Mouse (Mus musculus) MEL (cell line): ENCODE results near the gene Irgm2. TPM values are rescaled to one million over a fixed set of nuclear protein-coding genes. Genes with fewer than 3 reads are reported as not detected.

Experiments used
- DNase-seq: peaks from one replicate; pipeline ENCODE4 v3.0.0; 2011; ENCODE audit warnings: low read depth, low spot score
- H3K27ac ChIP-seq: 2 replicates; pipeline ENCODE4 v1.5.1; 2012; ENCODE audit warnings: low read depth, mild to moderate bottlenecking, control low read depth, low read length, moderate library complexity; ENCODE audit not compliant: control insufficient read depth
- H3K27me3 ChIP-seq, 2 experiments: fragments of 150-350 bp in 1 of 2; sonication (generic) in 1 of 2; 2 replicates each; pipeline ENCODE4 v1.6.1; 2012; ENCODE audit warnings: low read length in 2 of 2, mild to moderate bottlenecking in 2 of 2, improper control_type of control experiment in 1 of 2, moderate library complexity in 1 of 2; ENCODE audit not compliant: insufficient read depth in 2 of 2, control insufficient read depth in 1 of 2
- H3K36me3 ChIP-seq, 2 experiments: 2 replicates each; pipeline ENCODE4 v1.6.1; 2012 to 2014; ENCODE audit warnings: low read length in 2 of 2, improper control_type of control experiment in 1 of 2, inconsistent platforms in 1 of 2, mild to moderate bottlenecking in 1 of 2; ENCODE audit not compliant: insufficient read depth in 2 of 2, control insufficient read depth in 1 of 2
- H3K4me1 ChIP-seq, 2 experiments: fragments of 150-350 bp in 1 of 2; sonication (generic) in 1 of 2; 2 replicates each; pipeline ENCODE4 v1.6.1; 2012; ENCODE audit warnings: low read length in 2 of 2, improper control_type of control experiment in 1 of 2, mild to moderate bottlenecking in 1 of 2; ENCODE audit not compliant: insufficient read depth in 2 of 2, control insufficient read depth in 1 of 2
- H3K4me3 ChIP-seq, 2 experiments: fragments of 150-350 bp in 1 of 2; sonication (generic) in 1 of 2; 2 replicates each; pipeline ENCODE4 v1.5.1; 2012; ENCODE audit warnings: low read depth in 2 of 2, low read length in 2 of 2, mild to moderate bottlenecking in 2 of 2, moderate library complexity in 2 of 2, control low read depth in 1 of 2, improper control_type of control experiment in 1 of 2; ENCODE audit not compliant: control insufficient read depth in 1 of 2, insufficient read depth in 1 of 2
- H3K79me2 ChIP-seq: 2 replicates; pipeline ENCODE4 v1.6.1; 2012; ENCODE audit warnings: mild to moderate bottlenecking, low read length, moderate library complexity; ENCODE audit not compliant: control insufficient read depth, poor library complexity, insufficient read depth
- H3K9ac ChIP-seq: 2 replicates; pipeline ENCODE4 v1.6.1; 2012; ENCODE audit warnings: low read depth, mild to moderate bottlenecking, control low read depth, low read length, moderate library complexity; ENCODE audit not compliant: control insufficient read depth, poor library complexity, severe bottlenecking
- H3K9me3 ChIP-seq: fragments of 150-350 bp; sonication (generic); replicated peaks from 2 replicates; pipeline ENCODE4 v1.6.1; 2012; ENCODE audit warnings: mild to moderate bottlenecking, low read length, improper control_type of control experiment, moderate library complexity; ENCODE audit not compliant: insufficient read depth
- CHD2 ChIP-seq: IDR thresholded peaks from 2 replicates; pipeline ENCODE4 v1.6.1; 2011; ENCODE audit warnings: low read length, improper control_type of control experiment
- ELF1 ChIP-seq: IDR thresholded peaks from 2 replicates; pipeline ENCODE4 v1.6.1; 2014; ENCODE audit warnings: low read depth, mild to moderate bottlenecking, inconsistent platforms, low read length, improper control_type of control experiment, moderate library complexity
- JUND ChIP-seq: IDR thresholded peaks from 2 replicates; pipeline ENCODE4 v1.6.1; 2011; ENCODE audit warnings: low read depth, mild to moderate bottlenecking, improper control_type of control experiment, low read length
- KAT2A ChIP-seq: conservative IDR thresholded peaks from 2 replicates; pipeline ENCODE4 v1.6.1; 2012; ENCODE audit warnings: low read depth, low read length, improper control_type of control experiment, inconsistent platforms
- MAZ ChIP-seq: IDR thresholded peaks from 2 replicates; pipeline ENCODE4 v1.6.1; 2012; ENCODE audit warnings: low read depth, mild to moderate bottlenecking, inconsistent platforms, low read length, improper control_type of control experiment
- MEF2A ChIP-seq: IDR thresholded peaks from 2 replicates; pipeline ENCODE4 v1.6.1; 2014; ENCODE audit warnings: low read depth, mild to moderate bottlenecking, inconsistent platforms, low read length, improper control_type of control experiment; ENCODE audit not compliant: poor library complexity, insufficient replicate concordance, severe bottlenecking; ENCODE audit errors: extremely low read depth
- MXI1 ChIP-seq: IDR thresholded peaks from 2 replicates; pipeline ENCODE4 v1.6.1; 2011; ENCODE audit warnings: mild to moderate bottlenecking, low read depth, low read length, improper control_type of control experiment
- MYB ChIP-seq: IDR thresholded peaks from 2 replicates; pipeline ENCODE4 v1.6.1; 2011; ENCODE audit warnings: mild to moderate bottlenecking, low read depth, low read length, improper control_type of control experiment
- MYC ChIP-seq: IDR thresholded peaks from 2 replicates; pipeline ENCODE4 v1.6.1; 2011; ENCODE audit warnings: low read depth, mild to moderate bottlenecking, low read length, improper control_type of control experiment, moderate library complexity
- POLR2A ChIP-seq, 2 experiments: IDR thresholded peaks; 2 replicates each; pipeline ENCODE4 v1.6.1; 2011 to 2012; ENCODE audit warnings: low read length in 2 of 2, mild to moderate bottlenecking in 2 of 2, control low read depth in 1 of 2, improper control_type of control experiment in 1 of 2, low read depth in 1 of 2, moderate library complexity in 1 of 2; ENCODE audit not compliant: control insufficient read depth in 1 of 2, insufficient read depth in 1 of 2, poor library complexity in 1 of 2
- POLR2AphosphoS2 ChIP-seq: IDR thresholded peaks from 2 replicates; pipeline ENCODE4 v1.6.1; 2011; ENCODE audit warnings: low read length, improper control_type of control experiment
- POLR2AphosphoS5 ChIP-seq: IDR thresholded peaks from 2 replicates; pipeline ENCODE4 v1.6.1; 2012; ENCODE audit warnings: low read depth, borderline replicate concordance, mild to moderate bottlenecking, inconsistent platforms, low read length, moderate library complexity, mixed read lengths
- RAD21 ChIP-seq: IDR thresholded peaks from 2 replicates; pipeline ENCODE4 v1.6.1; 2011; ENCODE audit warnings: mild to moderate bottlenecking, low read depth, low read length, improper control_type of control experiment
- RCOR1 ChIP-seq: IDR thresholded peaks from 2 replicates; pipeline ENCODE4 v1.6.1; 2012; ENCODE audit warnings: low read depth, mild to moderate bottlenecking, inconsistent platforms, low read length, improper control_type of control experiment
- SMC3 ChIP-seq: IDR thresholded peaks from 2 replicates; pipeline ENCODE4 v1.6.1; 2011; ENCODE audit warnings: low read depth, low read length, improper control_type of control experiment
- UBTF ChIP-seq: IDR thresholded peaks from 2 replicates; pipeline ENCODE4 v1.6.1; 2012; ENCODE audit warnings: low read depth, mild to moderate bottlenecking, inconsistent platforms, low read length, improper control_type of control experiment, moderate library complexity, borderline replicate concordance; ENCODE audit not compliant: insufficient read depth
- ZC3H11A ChIP-seq: IDR thresholded peaks from 2 replicates; pipeline ENCODE4 v1.6.1; 2012; ENCODE audit warnings: low read depth, mild to moderate bottlenecking, inconsistent platforms, low read length, improper control_type of control experiment
- ZKSCAN1 ChIP-seq: IDR thresholded peaks from 2 replicates; pipeline ENCODE4 v1.6.1; 2012; ENCODE audit warnings: low read depth, mild to moderate bottlenecking, inconsistent platforms, low read length, improper control_type of control experiment, moderate library complexity
- ZNF384 ChIP-seq: IDR thresholded peaks from 2 replicates; pipeline ENCODE4 v1.6.1; 2012; ENCODE audit warnings: low read depth, mild to moderate bottlenecking, inconsistent platforms, low read length, improper control_type of control experiment
- polyA plus RNA-seq, 2 experiments: library from polyadenylated mRNA; stranded (reverse) in 1 of 2; unstranded in 1 of 2; fragments of >175 nt in 1 of 2; fragments of >200 nt in 1 of 2; gene quantifications; 2 replicates each; pipeline versions ENCODE4 v1.2.1 to v1.2.4; 2012; ENCODE audit warnings: low replicate concordance in 2 of 2, low read depth in 1 of 2; ENCODE audit not compliant: insufficient read length in 2 of 2, insufficient read depth in 1 of 2, missing spikeins in 1 of 2
- total RNA-seq: library from RNA; depleted of rRNA; stranded (reverse); fragments of 300-350 nt; gene quantifications from 2 replicates; pipeline ENCODE4 v1.2.3, GENCODE M21; 2012; rRNA removed

Irgm2 gene
- total and polyA plus RNA-seq, 3 experiments = 1.1 TPM; not detected in 1

- Histone ChIP-seq H3K79me2 (no peaks in the 10 kb centered on the region), H3K36me3 (no peaks in the 10 kb centered on the region), H3K9ac (no peak overlapping the region), H3K27ac (no peak overlapping the region), H3K4me3 (no peak overlapping the region), H3K4me1 (no peaks in the 10 kb centered on the region; a peak in 1 of 4 replicates), H3K27me3 (peaks cover 5 to 6% of the 10 kb centered on the region in 2 experiments; a peak in 3 of 4 replicates), H3K9me3 (no peaks in the 10 kb centered on the region)
- DNase-seq = no peak
- TF ChIP-seq MXI1 = no peak
- no peak for TF ChIP-seq CHD2
- no peak for TF ChIP-seq UBTF
- TF ChIP-seq POLR2A (IDR thresholded peaks at IDR 0.05; ENCODE audit: control insufficient read depth in 1 of 2, insufficient read depth in 1 of 2, low read depth in 1 of 2, low read length in 2 of 2, poor library complexity in 1 of 2) = no peak
- TF ChIP-seq ZC3H11A = no peak
- TF ChIP-seq ZNF384 = no peak
- TF ChIP-seq POLR2AphosphoS5 = no peak
- no peak for TF ChIP-seq RCOR1
- no peak for TF ChIP-seq JUND
- TF ChIP-seq ELF1 = no peak
- no peak for TF ChIP-seq RAD21
- TF ChIP-seq ZKSCAN1 = no peak
- no peak for TF ChIP-seq MYB
- no peak for TF ChIP-seq KAT2A
- no peak for TF ChIP-seq POLR2AphosphoS2
- TF ChIP-seq MEF2A = no peak
- TF ChIP-seq SMC3 = no peak
- TF ChIP-seq MAZ = no peak
- TF ChIP-seq MYC = no peak
Observed at GRCm38 (mm10) chr11:58268285-58268684, 68.9 kb downstream of the Irgm2 start.

Other genes starting within 250 kb of the Irgm2 start
- gene Larp1, start 190.6 kb upstream of the Irgm2 start, total RNA-seq = 73.9 and 88.3 TPM in 2 replicates
- gene Larp1, start 190.6 kb upstream of the Irgm2 start, polyA plus RNA-seq = 1,000 to 10,000 TPM in 1 of 2 experiments, 100 to 1,000 TPM in 1; 201 to 2,325 TPM
- 0.12 and 0.23 TPM in 2 replicates for gene Gm12248, start 106.5 kb upstream of the Irgm2 start, total RNA-seq
- under 1 TPM in 1 of 2 experiments, not detected in 1; 0.65 TPM for gene Gm12248, start 106.5 kb upstream of the Irgm2 start, polyA plus RNA-seq
- gene Cnot8, start 95.5 kb upstream of the Irgm2 start, total RNA-seq = 70.3 and 73.3 TPM in 2 replicates
- gene Cnot8, start 95.5 kb upstream of the Irgm2 start, polyA plus RNA-seq = 10 to 100 TPM in 1 of 2 experiments, not detected in 1; 52.9 TPM
- gene Gemin5, start 31.1 kb upstream of the Irgm2 start, total RNA-seq = 68.7 and 71.9 TPM in 2 replicates
- 10 to 100 TPM; 46.5 to 52.5 TPM for gene Gemin5, start 31.1 kb upstream of the Irgm2 start, polyA plus RNA-seq
- gene Mrpl22, start 28.0 kb upstream of the Irgm2 start, total RNA-seq = 187 TPM in 2 replicates
- gene Mrpl22, start 28.0 kb upstream of the Irgm2 start, polyA plus RNA-seq = 100 to 1,000 TPM in 1 of 2 experiments, not detected in 1; 144 TPM
- 2.9 and 3.7 TPM in 2 replicates for gene Igtp, start 62 bp upstream of the Irgm2 start, total RNA-seq
- 1 to 10 TPM in 1 of 2 experiments, not detected in 1; 3.6 TPM for gene Igtp, start 62 bp upstream of the Irgm2 start, polyA plus RNA-seq
- not detected in 2 replicates for gene 4930438A08Rik, start 75.2 kb downstream of the Irgm2 start, total RNA-seq
- gene 4930438A08Rik, start 75.2 kb downstream of the Irgm2 start, polyA plus RNA-seq = not detected
- 16.0 and 25.7 TPM in 2 replicates for gene Zfp692, start 107.5 kb downstream of the Irgm2 start, total RNA-seq
- gene Zfp692, start 107.5 kb downstream of the Irgm2 start, polyA plus RNA-seq = 10 to 100 TPM in 1 of 2 experiments, not detected in 1; 38.0 TPM
- 27.2 and 39.5 TPM in 2 replicates for gene Zfp672, start 130.7 kb downstream of the Irgm2 start, total RNA-seq
- 10 to 100 TPM in 1 of 2 experiments, not detected in 1; 22.6 TPM for gene Zfp672, start 130.7 kb downstream of the Irgm2 start, polyA plus RNA-seq
- 27.3 and 31.7 TPM in 2 replicates for gene Sh3bp5l, start 131.1 kb downstream of the Irgm2 start, total RNA-seq
- 10 to 100 TPM in 1 of 2 experiments, not detected in 1; 32.8 TPM for gene Sh3bp5l, start 131.1 kb downstream of the Irgm2 start, polyA plus RNA-seq
- 0.19 TPM in 1 of 2 replicates, not detected in the other for gene Lypd8, start 179.4 kb downstream of the Irgm2 start, total RNA-seq
- gene Lypd8, start 179.4 kb downstream of the Irgm2 start, polyA plus RNA-seq = under 1 TPM in 1 of 2 experiments, not detected in 1; 0.31 TPM
- not detected in 2 replicates for gene 1810065E05Rik, start 221.5 kb downstream of the Irgm2 start, total RNA-seq
- gene 1810065E05Rik, start 221.5 kb downstream of the Irgm2 start, polyA plus RNA-seq = not detected
- not detected in 2 replicates for gene Gm12253, start 232.9 kb downstream of the Irgm2 start, total RNA-seq
- 100 to 1,000 TPM in 1 of 2 experiments, not detected in 1; 109 TPM for gene Gm12253, start 232.9 kb downstream of the Irgm2 start, polyA plus RNA-seq